Mouse (Mus musculus) mesoderm, embryonic 11.5 days (tissue): ENCODE results near the gene Srsf6.

Experiments used
- DNase-seq: peaks from one replicate; pipeline ENCODE4 v3.0.0-alpha.2; 2012; ENCODE audit warnings: low read depth, low spot score

The Srsf6 gene

DNA sequence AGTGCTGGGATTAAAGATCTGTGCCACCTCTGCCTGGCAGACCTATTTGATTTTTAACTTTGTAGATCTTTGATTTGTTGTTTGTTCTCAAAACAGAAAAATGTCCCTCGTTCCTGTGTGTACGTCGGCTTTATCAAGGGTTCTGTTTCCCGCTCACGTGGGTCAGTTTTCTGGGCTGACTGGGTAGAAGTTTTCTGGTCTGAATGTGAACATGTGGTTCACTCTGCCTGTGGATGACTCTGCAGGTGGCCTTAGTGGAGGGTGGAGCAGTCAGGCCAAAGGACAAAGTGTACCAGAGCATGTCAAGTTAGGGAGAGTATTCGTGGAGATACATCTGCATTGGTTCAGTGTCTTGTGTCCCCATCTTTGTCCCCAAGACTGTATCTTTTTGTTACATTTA, 53.1 kb downstream of the Srsf6 start:
- no peak for DNase-seq

DNA sequence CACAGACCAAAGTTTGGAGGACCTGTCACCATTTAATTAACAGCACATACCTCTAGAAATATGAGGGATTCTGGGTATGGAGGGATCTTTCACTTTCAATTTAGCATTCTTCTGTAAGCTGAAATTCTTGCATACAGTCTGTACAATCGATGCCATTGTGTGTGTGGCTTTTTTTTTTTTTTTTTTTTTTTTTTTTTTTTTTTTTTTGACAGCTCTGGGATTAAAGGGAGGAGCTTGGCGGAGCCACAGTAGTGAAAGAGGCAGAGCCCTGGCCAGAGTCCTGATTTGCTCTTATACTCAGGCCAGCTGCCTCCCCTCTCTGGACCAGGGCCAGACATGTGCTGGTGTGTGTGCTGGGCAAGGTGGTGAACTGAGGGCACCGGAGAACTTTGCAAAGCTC, 54.6 kb downstream of the Srsf6 start:
- DNase-seq, result no peak
